ENCODE assay signal across 10 mouse cellular contexts in the genomic region with DNA sequence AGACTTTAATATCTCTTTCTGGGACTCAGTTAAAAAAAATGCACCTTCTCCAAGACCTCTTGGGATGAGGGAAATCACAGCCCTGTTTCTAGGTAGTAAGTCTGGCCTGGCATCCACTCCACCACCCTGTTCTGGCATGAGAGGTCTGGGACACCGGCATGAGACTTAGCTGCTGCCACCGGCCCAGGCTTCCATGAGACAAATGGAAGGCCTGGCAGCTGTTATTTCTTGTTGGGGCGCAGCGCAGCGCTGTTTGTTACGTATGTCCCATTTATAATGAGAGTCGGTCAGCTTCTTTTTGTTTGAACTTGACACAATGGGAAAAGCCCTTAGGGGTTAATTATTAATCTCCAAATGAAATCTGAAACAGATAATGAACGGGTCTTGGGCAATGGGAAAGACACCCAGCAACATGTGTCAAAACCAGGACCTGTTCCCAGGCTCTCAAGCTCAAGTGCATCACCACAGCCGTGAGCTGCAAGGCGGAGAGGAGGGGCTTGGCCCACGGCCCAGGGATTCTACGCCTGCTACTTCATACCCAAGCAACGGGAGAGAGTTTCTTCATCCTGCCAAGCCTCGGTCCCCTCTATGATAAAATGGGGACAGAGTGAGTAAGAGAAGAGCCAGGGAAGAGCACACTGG.
A peak's percentile ranks its signal among the peaks of the same experiment; 100 is the strongest.
DNase-seq lines count a peak whose midpoint lies in the region; ATAC-seq and TF ChIP-seq lines count a peak whose summit lies in the region.
"Had no signal": no experiment of that assay in that cellular context is flagged by ENCODE, and none has a peak within 500 bp of the region (broad histone marks: within the 10 kb centered on the region; RNA-seq: fewer than 3 reads in every experiment).

No protein-coding gene starts in this region.

- H3K36me3 ChIP-seq in heart, embryonic 11.5 days (ENCODE audit: control insufficient read depth, insufficient read depth, low read length) = no peaks in the 10 kb centered on the region
- no peaks in the 10 kb centered on the region for H3K36me3 ChIP-seq in forebrain, embryonic 11.5 days (ENCODE audit: control insufficient read depth, insufficient read depth, low read length)
- no peaks in the 10 kb centered on the region for H3K36me3 ChIP-seq in hindbrain, postnatal 0 days (ENCODE audit: insufficient read depth, low read length)

- peaks cover 8% of the 10 kb centered on the region for H3K4me1 ChIP-seq in heart, embryonic 11.5 days (ENCODE audit: control insufficient read depth, insufficient read depth, low read length)
- H3K4me1 ChIP-seq in forebrain, embryonic 11.5 days (replicated peaks; ENCODE audit: control insufficient read depth, insufficient read depth, low read length) = peaks cover 7% of the 10 kb centered on the region; the same call in 1 of the 2 replicates
- peaks cover 6% of the 10 kb centered on the region; the same call in 1 of the 2 replicates for H3K4me1 ChIP-seq in hindbrain, postnatal 0 days (ENCODE audit: insufficient read depth, low read length)

- H3K9me3 ChIP-seq in heart, embryonic 11.5 days (replicated peaks; ENCODE audit: control insufficient read depth, low read length) = no peaks in the 10 kb centered on the region
- no peaks in the 10 kb centered on the region for H3K9me3 ChIP-seq in forebrain, embryonic 11.5 days (ENCODE audit: control insufficient read depth, low read length)
- no peaks in the 10 kb centered on the region for H3K9me3 ChIP-seq in hindbrain, postnatal 0 days (ENCODE audit: low read length)

- TF ChIP-seq CTCF in hindbrain, postnatal 0 days (IDR thresholded peaks at IDR 0.05; ENCODE audit: low read depth) = no peak

- ATAC-seq in heart, embryonic 11.5 days (replicated peaks; ENCODE audit: insufficient number of reproducible peaks, low FRiP score, low TSS enrichment) = no peak
- peak; percentile 34; the same call in 1 of the 2 replicates for ATAC-seq in forebrain, embryonic 11.5 days (replicated peaks; ENCODE audit: low FRiP score)
- ATAC-seq in hindbrain, postnatal 0 days = peak; percentile 67

- H3K9ac ChIP-seq in heart, embryonic 11.5 days (ENCODE audit: low read depth, low read length) = no peak overlapping the region
- no peak overlapping the region for H3K9ac ChIP-seq in forebrain, embryonic 11.5 days (ENCODE audit: low read length)
- no peak overlapping the region for H3K9ac ChIP-seq in hindbrain, postnatal 0 days (replicated peaks; ENCODE audit: low read length)
- H3K9ac ChIP-seq: liver, embryonic 14.5 days had no signal

- H3K27me3 ChIP-seq in heart, embryonic 11.5 days (ENCODE audit: control insufficient read depth, insufficient read depth, low read length) = no peaks in the 10 kb centered on the region
- no peaks in the 10 kb centered on the region for H3K27me3 ChIP-seq in forebrain, embryonic 11.5 days (ENCODE audit: control insufficient read depth, insufficient read depth, low read length)
- no peaks in the 10 kb centered on the region for H3K27me3 ChIP-seq in hindbrain, postnatal 0 days (ENCODE audit: insufficient read depth, low read length)
- H3K27me3 ChIP-seq: CH12.LX had no signal

- H3K4me3 ChIP-seq in heart, embryonic 11.5 days (ENCODE audit: low read depth, low read length) = no peak overlapping the region
- no peak overlapping the region for H3K4me3 ChIP-seq in forebrain, embryonic 11.5 days (ENCODE audit: low read depth, low read length)
- no peak overlapping the region for H3K4me3 ChIP-seq in hindbrain, postnatal 0 days (ENCODE audit: low read length)

- H3K27ac ChIP-seq in heart, embryonic 11.5 days (ENCODE audit: low read depth, low read length) = no peak overlapping the region
- no peak overlapping the region for H3K27ac ChIP-seq in forebrain, embryonic 11.5 days (ENCODE audit: low read depth, low read length)
- H3K27ac ChIP-seq in hindbrain, postnatal 0 days = 0 out of 2 replicates have a peak overlapping the region, but pooled peaks have one; percentile 9
- H3K27ac ChIP-seq: liver, embryonic 14.5 days had no signal

- peak; percentile 48 for DNase-seq in heart, adult 18-20 months
- DNase-seq in adrenal gland, adult 18-20 months (ENCODE audit: low spot score in 2 of 2) = peak; percentile 36 to 38
- no peak for DNase-seq in forebrain, embryonic 11.5 days (ENCODE audit: low spot score)
- DNase-seq in hindbrain, postnatal 0 days (ENCODE audit: low spot score) = peak; percentile 83
- peak; percentile 39 for DNase-seq in retina, embryonic 14.5 days (ENCODE audit: low spot score)
- DNase-seq in left cerebral cortex, adult 9 months (ENCODE audit: low spot score in 2 of 2) = no peak
- no peak for DNase-seq in spleen, adult 12 weeks (ENCODE audit: low spot score)

- H3K4me2 ChIP-seq in heart, embryonic 11.5 days = no peak overlapping the region
- H3K4me2 ChIP-seq in forebrain, embryonic 11.5 days (ENCODE audit: low read depth, low read length, severe bottlenecking) = no peak overlapping the region
- H3K4me2 ChIP-seq in hindbrain, postnatal 0 days (ENCODE audit: low read depth, low read length) = peak overlapping the region; percentile 39

- 61% methylated on average over 14 of the region's 14 CpGs for WGBS in heart, embryonic 11.5 days (ENCODE audit: insufficient replicate concordance)
- 63% methylated on average over 14 of the region's 14 CpGs for WGBS in forebrain, embryonic 11.5 days
- 20% methylated on average over 14 of the region's 14 CpGs for WGBS in hindbrain, postnatal 0 days

Comparison
In these comparisons a context has a peak if more than half of its experiments do, and no peak if none do; other contexts are left out.
1. DNase-seq: peak in heart, adult 18-20 months (2 of 2), adrenal gland, adult 18-20 months (2 of 2), hindbrain, postnatal 0 days (single experiment) and retina, embryonic 14.5 days (single experiment); none in forebrain, embryonic 11.5 days (single experiment), left cerebral cortex, adult 9 months (0 of 2) and spleen, adult 12 weeks (single experiment).